Mouse (Mus musculus): ENCODE results near the gene Hkdc1. TPM values are rescaled to one million over a fixed set of nuclear protein-coding genes. Genes with fewer than 3 reads are reported as not detected.
A peak's percentile ranks its signal among the peaks of the same experiment; 100 is the strongest.

Hkdc1 gene
- total RNA-seq, 1 experiment from 2014 or later = not detected

GRCm38 (mm10) chr10:62401641-62402111, 20.6 kb downstream of the Hkdc1 start:
- no peak for ATAC-seq (replicated peaks; ENCODE audit: insufficient number of reproducible peaks, low FRiP score, low TSS enrichment, poor library complexity, severe bottlenecking)

DNA sequence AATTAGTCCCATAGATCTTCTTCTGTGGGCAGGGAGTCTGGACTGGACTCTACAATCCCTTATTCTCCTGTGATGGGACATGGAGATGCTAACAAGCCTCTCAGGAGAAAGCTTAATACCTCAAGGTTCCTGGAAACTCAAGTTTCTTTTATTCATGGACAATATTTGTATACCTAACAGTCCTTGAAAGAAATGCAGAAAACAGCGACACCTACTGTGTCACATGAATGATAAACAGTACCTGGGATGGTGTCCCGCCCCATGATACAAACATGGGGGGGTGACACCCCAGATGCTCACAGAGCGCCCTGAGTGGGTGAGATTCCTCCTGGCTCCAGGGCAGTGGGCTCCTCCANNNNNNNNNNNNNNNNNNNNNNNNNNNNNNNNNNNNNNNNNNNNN, 39.3 kb downstream of the Hkdc1 start:
- ATAC-seq (replicated peaks; ENCODE audit: insufficient number of reproducible peaks, low FRiP score, low TSS enrichment, poor library complexity, severe bottlenecking) = no peak

DNA sequence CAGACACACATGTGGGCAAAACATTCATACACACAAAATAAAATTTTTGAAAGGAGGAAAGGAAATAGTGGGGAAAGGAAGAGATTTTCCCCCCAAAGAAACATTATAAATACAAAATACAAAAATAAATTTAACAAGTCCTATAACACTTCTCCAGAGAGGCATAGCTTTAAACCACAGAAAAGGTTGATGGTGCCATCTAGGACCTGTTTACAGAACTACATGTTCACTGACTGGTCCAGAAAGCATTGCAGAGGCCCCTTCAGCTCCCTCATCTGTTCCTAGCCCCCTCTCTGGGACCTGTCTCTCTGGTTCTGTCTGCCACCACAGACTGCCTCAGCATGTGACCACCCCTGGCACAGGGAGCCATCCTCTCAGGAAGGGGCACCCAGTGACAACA, 41.4 kb downstream of the Hkdc1 start:
- no peak for ATAC-seq (replicated peaks; ENCODE audit: insufficient number of reproducible peaks, low FRiP score, low TSS enrichment, poor library complexity, severe bottlenecking)

- no peak for ATAC-seq (replicated peaks; ENCODE audit: insufficient number of reproducible peaks, low FRiP score, low TSS enrichment, poor library complexity, severe bottlenecking)
Observed at GRCm38 (mm10) chr10:62379808-62380207, 42.5 kb downstream of the Hkdc1 start, which contains the start of gene Hk1. Gene Hk1 (minus strand): TSS chr10:62379908.

DNA sequence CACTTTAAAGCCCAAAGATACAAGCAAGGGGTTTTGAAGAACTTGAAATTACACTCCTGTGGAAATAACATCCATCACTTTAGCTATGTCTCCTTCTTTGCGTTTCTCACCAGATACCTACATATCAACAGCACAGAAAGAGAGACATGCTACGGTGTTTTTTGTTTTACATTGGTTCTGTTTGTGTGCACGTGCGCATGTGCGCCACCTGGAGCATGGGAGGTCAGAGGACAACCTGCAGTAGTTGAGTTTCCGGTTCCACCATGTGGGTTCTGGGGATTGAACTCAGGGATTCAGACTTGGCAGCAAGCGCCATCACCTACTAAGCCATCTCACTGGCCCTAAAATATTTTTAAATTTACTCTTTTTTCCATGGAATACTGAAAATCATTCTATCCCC, 63.5 kb downstream of the Hkdc1 start:
- no peak for ATAC-seq (replicated peaks; ENCODE audit: insufficient number of reproducible peaks, low FRiP score, low TSS enrichment, poor library complexity, severe bottlenecking)

GRCm38 (mm10) chr10:62356105-62356730, 66.1 kb downstream of the Hkdc1 start:
- ATAC-seq (replicated peaks; ENCODE audit: insufficient number of reproducible peaks, low FRiP score, low TSS enrichment, poor library complexity, severe bottlenecking) = no peak

DNA sequence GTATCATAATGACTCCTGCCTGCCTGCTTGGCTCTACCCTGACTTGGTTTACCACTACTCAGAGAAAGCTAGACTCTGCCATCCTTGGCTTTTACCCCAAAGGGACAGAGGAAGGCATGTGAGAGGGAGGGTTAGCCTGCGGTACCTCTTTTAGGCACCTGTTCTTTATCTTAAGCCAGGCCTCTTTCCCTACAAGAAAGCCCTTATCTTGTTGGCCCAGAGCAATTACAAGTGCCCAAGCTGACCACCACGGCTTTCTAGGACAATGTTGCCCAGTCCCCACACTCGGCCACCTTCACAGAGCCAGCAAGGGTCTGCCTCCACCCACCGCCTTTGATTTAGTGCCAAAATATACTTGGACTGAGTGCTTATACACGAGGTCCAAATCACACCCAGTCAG, 77.1 kb downstream of the Hkdc1 start:
- no peak for ATAC-seq (replicated peaks; ENCODE audit: insufficient number of reproducible peaks, low FRiP score, low TSS enrichment, poor library complexity, severe bottlenecking)

DNA sequence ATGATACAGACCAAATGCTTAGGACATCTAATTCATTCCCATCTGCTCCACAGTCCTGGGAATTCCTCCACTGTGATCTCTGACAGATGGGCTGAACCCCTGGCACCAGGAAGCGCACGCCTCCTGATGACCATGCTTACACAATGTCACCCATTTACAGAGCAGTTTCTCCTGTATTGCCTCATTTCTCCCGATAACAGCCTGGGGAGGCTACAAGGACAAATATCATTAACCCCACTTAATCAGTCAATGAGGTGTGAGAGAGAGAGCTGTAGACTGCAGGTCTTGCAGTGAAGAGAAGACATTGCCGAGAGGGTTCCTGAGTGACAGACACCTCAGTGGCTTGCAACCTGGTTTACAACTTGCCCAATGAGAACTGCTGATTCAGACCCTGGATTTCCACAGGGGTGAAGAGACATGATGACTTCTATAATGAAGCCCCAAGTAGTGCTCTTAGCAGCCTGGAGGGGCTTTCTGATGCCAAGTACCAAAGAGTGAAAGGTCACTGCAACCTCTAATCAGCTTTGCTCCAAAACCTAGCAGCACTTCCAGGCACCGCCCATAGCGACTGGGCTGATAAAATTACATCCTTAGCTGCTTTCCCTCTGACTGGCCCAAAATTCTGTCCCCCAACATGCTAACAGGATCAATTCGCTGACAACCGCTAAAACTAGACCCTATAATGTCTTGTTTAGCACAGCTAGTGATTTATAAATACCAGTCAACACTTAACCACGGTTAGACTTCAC, 78.1 kb downstream of the Hkdc1 start:
- ATAC-seq (replicated peaks; ENCODE audit: insufficient number of reproducible peaks, low FRiP score, low TSS enrichment, poor library complexity, severe bottlenecking) = no peak

DNA sequence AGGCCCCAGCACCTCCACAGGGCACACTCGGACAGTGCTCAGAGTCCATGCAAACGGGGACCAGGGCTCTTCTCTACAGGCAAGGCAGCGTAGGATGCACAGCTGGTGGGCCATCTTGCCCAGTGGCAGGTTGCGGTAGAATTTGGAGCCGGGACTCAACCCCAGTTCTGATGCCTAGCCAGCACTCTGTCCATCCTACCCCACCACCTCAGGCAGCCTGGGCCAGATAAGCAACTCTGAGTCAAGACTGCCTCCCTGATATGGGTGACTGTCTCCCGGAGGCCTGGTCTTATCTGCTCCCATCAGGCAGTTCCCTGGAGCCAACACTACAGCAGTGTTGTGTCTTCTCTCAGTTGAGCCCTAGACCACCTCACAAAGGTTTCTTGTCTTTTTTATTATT, 79.8 kb downstream of the Hkdc1 start:
- no peak for ATAC-seq (replicated peaks; ENCODE audit: insufficient number of reproducible peaks, low FRiP score, low TSS enrichment, poor library complexity, severe bottlenecking)

GRCm38 (mm10) chr10:62341956-62342355, 80.3 kb downstream of the Hkdc1 start:
- ATAC-seq (replicated peaks; ENCODE audit: insufficient number of reproducible peaks, low FRiP score, low TSS enrichment, poor library complexity, severe bottlenecking) = no peak

DNA sequence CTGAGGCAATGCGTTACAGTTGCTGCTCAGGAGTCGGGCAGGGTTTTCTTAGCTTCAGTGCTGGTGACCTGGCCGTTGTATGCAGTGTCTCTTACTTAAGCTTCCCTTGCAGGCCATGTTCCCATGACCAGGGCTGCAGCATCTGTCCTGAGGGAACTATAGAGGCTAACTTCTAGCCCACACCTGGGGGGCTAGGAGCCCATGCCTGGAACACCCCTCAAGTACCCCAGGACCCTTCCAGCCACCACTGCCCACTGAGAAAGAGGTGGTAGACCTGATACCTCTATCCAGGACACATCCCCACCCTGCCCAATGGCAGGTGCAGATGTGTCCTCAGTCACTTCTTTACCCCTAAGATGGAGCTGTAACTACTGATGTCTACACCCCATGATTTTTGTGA, 81.3 kb downstream of the Hkdc1 start:
- ATAC-seq (replicated peaks; ENCODE audit: insufficient number of reproducible peaks, low FRiP score, low TSS enrichment, poor library complexity, severe bottlenecking) = no peak

DNA sequence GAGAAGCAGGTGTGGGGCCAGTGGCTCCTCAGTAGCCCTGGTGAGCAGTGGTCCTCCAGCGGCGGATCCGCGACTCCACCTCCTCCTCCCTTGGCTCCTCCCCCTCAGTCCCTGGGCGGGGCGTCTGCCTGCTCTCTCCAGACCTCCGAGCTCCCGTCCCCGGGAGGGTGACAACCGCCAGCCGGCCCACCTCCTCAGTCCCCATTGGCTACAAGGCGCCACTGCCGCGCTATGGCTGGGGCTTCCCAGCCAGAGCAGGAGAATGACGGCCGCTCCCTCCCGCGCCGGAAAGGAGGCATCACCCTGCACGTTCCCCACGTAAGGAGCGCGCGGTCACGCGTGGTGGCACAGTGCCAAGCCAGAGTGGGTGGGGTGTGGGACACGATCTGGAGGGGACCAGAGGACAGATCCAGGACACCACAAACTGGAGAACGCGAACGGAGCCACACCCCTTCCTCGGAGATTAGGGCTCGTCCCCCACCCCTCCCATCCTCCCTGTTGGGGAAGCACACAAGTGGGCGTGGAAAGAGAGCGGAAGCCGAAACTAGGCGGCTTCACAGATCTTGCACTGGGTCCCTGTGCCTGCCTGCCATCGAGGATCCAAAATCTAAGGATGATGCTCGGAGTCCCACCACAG, 82.1 kb downstream of the Hkdc1 start:
- ATAC-seq (replicated peaks; ENCODE audit: insufficient number of reproducible peaks, low FRiP score, low TSS enrichment, poor library complexity, severe bottlenecking) = peak; percentile 86

- no peak for ATAC-seq (replicated peaks; ENCODE audit: insufficient number of reproducible peaks, low FRiP score, low TSS enrichment, poor library complexity, severe bottlenecking)
Observed at GRCm38 (mm10) chr10:62339211-62340094, 82.8 kb downstream of the Hkdc1 start.

- ATAC-seq (replicated peaks; ENCODE audit: insufficient number of reproducible peaks, low FRiP score, low TSS enrichment, poor library complexity, severe bottlenecking) = no peak
Observed at GRCm38 (mm10) chr10:62338626-62339025, 83.7 kb downstream of the Hkdc1 start.

- ATAC-seq (replicated peaks; ENCODE audit: insufficient number of reproducible peaks, low FRiP score, low TSS enrichment, poor library complexity, severe bottlenecking) = no peak
Observed at GRCm38 (mm10) chr10:62338176-62338575, 84.1 kb downstream of the Hkdc1 start.

- no peak for ATAC-seq (replicated peaks; ENCODE audit: insufficient number of reproducible peaks, low FRiP score, low TSS enrichment, poor library complexity, severe bottlenecking)
Observed at GRCm38 (mm10) chr10:62336601-62337578, 85.4 kb downstream of the Hkdc1 start.

DNA sequence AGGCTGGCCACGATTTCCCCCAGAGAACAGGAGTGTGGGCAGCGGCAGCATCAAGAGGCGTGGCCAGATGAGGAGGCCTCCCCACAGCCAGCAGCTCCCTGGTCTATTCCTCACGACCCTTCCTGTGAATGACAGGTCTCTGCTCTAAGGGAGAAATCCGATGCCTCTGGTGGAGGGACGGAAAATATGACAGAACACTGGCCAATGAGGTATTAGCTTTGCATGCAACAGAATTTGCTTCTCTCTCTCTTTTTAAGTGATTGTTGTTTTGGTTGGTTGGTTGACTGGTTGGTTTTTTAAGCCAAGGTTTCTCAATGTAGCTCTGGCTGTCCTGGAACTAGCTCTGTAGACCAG, 86.9 kb downstream of the Hkdc1 start:
- ATAC-seq (replicated peaks; ENCODE audit: insufficient number of reproducible peaks, low FRiP score, low TSS enrichment, poor library complexity, severe bottlenecking) = no peak
